Mouse (Mus musculus) cerebellum, adult 2 months (tissue): ENCODE measurements around the gene Olfr1049. TPM values are rescaled to one million over a fixed set of nuclear protein-coding genes. Genes with fewer than 3 reads are reported as not detected.
"Not testable (repeated sequence)": the region's sequence is repeated elsewhere in the genome, so short reads cannot be mapped to it uniquely, and the experiment has no call there.

Experiments used
- DNase-seq, 2 experiments: peaks; one replicate each; pipeline ENCODE4 v3.0.0; 2021
- H3K27ac ChIP-seq: fragments of 200-500 bp; 2 replicates; pipeline ENCODE4 v1.5.1; 2012; ENCODE audit warnings: low read length, control low read depth, inconsistent platforms; ENCODE audit not compliant: insufficient read depth
- H3K27me3 ChIP-seq: fragments of 200-500 bp; 2 replicates; pipeline ENCODE4 v1.6.1; 2012; ENCODE audit warnings: inconsistent platforms, mild to moderate bottlenecking, low read length, moderate library complexity; ENCODE audit not compliant: control insufficient read depth, insufficient read depth
- H3K4me1 ChIP-seq: fragments of 200-500 bp; 2 replicates; pipeline ENCODE4 v1.6.1; 2011; ENCODE audit warnings: low read length; ENCODE audit not compliant: control insufficient read depth, insufficient read depth
- H3K4me3 ChIP-seq: fragments of 200-500 bp; replicated peaks from 2 replicates; pipeline ENCODE3; 2011; ENCODE audit warnings: mild to moderate bottlenecking, low read depth, low read length, control low read depth; ENCODE audit not compliant: insufficient read depth
- CTCF ChIP-seq: fragments of 200-500 bp; IDR thresholded peaks from 2 replicates; pipeline ENCODE4 v1.5.1; 2011; ENCODE audit warnings: low read depth, mild to moderate bottlenecking, control low read depth, low read length, moderate library complexity, borderline replicate concordance; ENCODE audit not compliant: insufficient read depth
- POLR2A ChIP-seq: fragments of 200-500 bp; IDR thresholded peaks from 2 replicates; pipeline ENCODE4 v1.6.1; 2011; ENCODE audit warnings: low read length, control low read depth, borderline replicate concordance; ENCODE audit not compliant: insufficient read depth
- WGBS: fragments of 180-500 bp; shearing (Covaris S2); methylation state at CpG from one replicate; pipeline ENCODE4 v1.1.7; 2018; 5-methylcytosine and 5-hydroxymethylcytosine counted together
- polyA plus RNA-seq: library from polyadenylated mRNA; depleted of rRNA; stranded (reverse); fragments of >200 nt; gene quantifications from 2 replicates; pipeline ENCODE4 v1.2.3, GENCODE M21; 2012; rRNA removed

The Olfr1049 gene
- polyA plus RNA-seq, result not detected in 2 replicates

DNA sequence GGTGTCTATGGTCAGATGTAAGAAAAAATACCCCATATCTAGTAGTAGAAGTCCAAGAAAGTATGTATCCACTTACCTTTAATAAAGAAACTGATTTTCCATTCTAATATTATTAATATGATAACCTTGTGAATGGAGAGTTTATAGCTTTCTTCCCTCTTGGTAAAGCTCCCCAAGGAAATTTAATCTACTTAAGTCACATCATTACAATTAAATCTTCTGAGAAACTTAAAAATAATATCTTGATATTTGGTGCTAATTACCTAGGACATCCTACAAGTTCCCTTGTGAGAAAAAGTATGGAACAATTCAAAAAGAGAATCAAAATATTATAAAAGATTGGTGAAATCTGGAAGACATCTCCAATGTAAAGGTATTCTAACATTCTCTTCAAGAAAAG is at the start of gene Olfr1049:
Olfr1049 (minus strand) TSS at position 101 of the 400 bp plus-strand sequence.
- H3K4me3 ChIP-seq, H3K27ac ChIP-seq, H3K27me3 ChIP-seq, H3K4me1 ChIP-seq, DNase-seq: not testable (repeated sequence)

DNA sequence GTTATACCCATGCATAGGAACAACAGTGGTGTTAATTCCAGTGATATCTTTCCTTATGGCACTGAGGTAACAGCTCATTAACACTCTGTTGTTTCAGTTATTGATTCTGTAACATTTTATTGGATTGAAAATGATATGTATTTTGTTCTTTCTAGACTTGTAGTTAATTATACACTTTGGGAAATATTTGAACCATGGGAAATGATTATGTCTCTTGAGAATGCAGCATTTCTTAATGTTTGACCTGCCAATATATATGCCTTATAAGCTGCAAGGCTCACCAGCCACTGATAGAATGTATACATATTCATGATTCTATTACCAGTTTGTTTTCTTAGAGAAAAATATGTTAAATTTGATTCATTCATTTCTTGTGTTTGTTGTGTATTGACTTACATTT is 34.0 kb upstream of the Olfr1049 start, which contains the start of gene Olfr1052:
Olfr1052 (plus strand) TSS at position 301 of the 400 bp plus-strand sequence.
- Histone ChIP-seq H3K4me3 (no peak within 1 kb of the TSS), H3K4me1 (no peaks in the 10 kb centered on the region), H3K27ac (no peak within 1 kb of the TSS), H3K27me3 (no peaks in the 10 kb centered on the region)
- DNase-seq, result no peak
- TF ChIP-seq POLR2A (no peak), CTCF (no peak)

DNA sequence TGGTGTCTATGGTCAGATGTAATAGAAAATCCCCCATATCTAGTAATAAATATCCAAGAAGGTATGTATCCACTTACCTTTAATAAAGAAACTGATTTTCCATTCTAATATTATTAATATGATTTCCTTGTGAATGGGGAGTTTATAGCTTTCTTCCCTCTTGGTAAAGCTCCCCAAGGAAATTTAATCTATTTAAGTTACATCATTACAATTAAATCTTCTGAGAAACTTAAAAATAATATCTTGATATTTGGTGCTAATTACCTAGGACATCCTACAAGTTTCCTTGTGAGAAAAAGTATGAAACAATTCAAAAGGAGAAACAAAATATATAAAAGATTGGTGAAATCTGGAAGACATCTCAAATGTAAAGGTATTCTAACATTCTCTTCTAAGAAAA is 20.9 kb upstream of the Olfr1049 start, which contains the start of gene Olfr1051:
Olfr1051 (minus strand) TSS at position 101 of the 400 bp plus-strand sequence.
- DNase-seq, H3K27ac ChIP-seq: not testable (repeated sequence)

DNA sequence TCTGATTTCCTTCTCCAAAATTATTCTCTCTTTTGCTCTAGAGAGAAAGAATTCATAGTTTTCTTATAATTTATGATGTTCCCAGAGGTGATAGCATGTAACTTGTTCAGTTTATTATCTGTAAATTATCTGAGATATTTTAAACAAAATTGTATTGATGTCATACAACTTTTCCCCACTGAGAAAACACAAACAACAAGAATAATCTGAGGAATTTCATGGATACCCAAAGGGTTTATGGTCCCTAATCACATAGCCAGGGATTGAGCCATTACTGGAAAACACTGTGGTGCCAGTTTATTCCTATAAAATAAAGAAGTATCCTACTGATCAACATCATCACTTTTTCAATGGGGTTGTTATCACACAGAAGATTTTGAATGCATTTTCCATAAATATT is 17.9 kb downstream of the Olfr1049 start, which contains the start of gene Olfr1048:
Olfr1048 (minus strand) TSS at position 101 of the 400 bp plus-strand sequence.
- H3K4me1 ChIP-seq, result no peaks in the 10 kb centered on the region
- H3K4me3 ChIP-seq, result no peak within 1 kb of the TSS
- DNase-seq, result no peak
- no peaks in the 10 kb centered on the region for H3K27me3 ChIP-seq
- TF ChIP-seq CTCF, result no peak
- TF ChIP-seq POLR2A, result no peak
- H3K27ac ChIP-seq, result no peak within 1 kb of the TSS

More for the DNA sequence above, 20.9 kb upstream of the Olfr1049 start, which contains the start of gene Olfr1051:
- not testable (repeated sequence) for H3K4me3 ChIP-seq, H3K4me1 ChIP-seq, H3K27me3 ChIP-seq

DNA sequence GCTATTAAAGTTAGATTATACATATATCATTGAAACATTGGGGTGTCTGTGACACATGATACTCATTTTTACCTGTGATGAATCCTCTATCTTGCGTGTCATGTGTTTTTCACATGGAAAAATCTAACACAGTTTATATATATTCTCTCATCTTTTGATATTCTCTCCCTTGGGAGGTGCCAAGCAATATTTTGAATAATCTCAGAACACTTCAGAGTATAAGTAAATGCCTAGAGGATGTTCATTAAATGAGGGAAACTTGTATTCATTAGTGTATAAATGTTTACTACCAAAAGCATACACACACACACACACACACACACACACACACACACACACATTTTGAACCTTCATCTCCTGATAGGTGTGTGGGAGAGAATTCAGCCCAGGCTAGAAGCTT is 26.8 kb downstream of the Olfr1049 start, which contains the start of gene Olfr1047:
Olfr1047 (minus strand) TSS at position 101 of the 400 bp plus-strand sequence.
- Histone ChIP-seq H3K4me3 (no peak within 1 kb of the TSS), H3K27ac (no peak within 1 kb of the TSS), H3K27me3 (no peaks in the 10 kb centered on the region), H3K4me1 (no peaks in the 10 kb centered on the region)
- no peak for TF ChIP-seq CTCF
- TF ChIP-seq POLR2A, result no peak
- WGBS, result 90% methylated on average over 1 of the region's 1 CpGs
- no peak for DNase-seq

DNA sequence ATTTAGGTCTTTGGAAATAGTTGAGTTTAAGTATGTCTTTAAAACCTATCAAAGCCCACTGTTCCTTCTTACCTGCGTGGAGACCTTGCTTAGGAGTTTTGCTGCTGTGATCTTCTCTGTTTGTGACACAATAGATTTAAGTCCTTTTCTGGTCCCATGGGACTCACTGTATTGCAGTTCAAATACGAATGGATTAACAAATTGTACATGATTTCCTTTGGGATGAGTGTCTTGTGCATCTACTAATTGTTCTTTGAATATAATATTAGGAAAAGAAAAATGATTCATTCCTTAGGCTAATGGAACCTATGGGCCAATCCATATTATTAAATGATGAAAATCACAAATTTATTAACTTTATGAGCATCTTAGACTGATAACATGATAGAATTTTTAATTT is 38.9 kb downstream of the Olfr1049 start, which contains the start of gene Olfr1046:
Olfr1046 (minus strand) TSS at position 101 of the 400 bp plus-strand sequence.
- no peak for DNase-seq
- Histone ChIP-seq H3K4me1 (no peaks in the 10 kb centered on the region), H3K27me3 (no peaks in the 10 kb centered on the region), H3K4me3 (no peak within 1 kb of the TSS), H3K27ac (no peak within 1 kb of the TSS)
- TF ChIP-seq POLR2A (no peak), CTCF (no peak)
- 68% methylated on average over 2 of the region's 2 CpGs for WGBS

Other genes with a start within 250 kb of the Olfr1049 start
- gene Olfr1033, start 237.7 kb downstream of the Olfr1049 start, polyA plus RNA-seq, result 0.11 and 0.21 TPM in 2 replicates
- 0.02 and 0.05 TPM in 2 replicates for gene Olfr1034, start 212.5 kb downstream of the Olfr1049 start, polyA plus RNA-seq
- not detected in 2 replicates for gene Olfr1036, start 184.3 kb downstream of the Olfr1049 start, polyA plus RNA-seq
- gene Olfr1037, start 170.9 kb downstream of the Olfr1049 start, polyA plus RNA-seq, result not detected in 2 replicates
- gene Olfr1039, start 122.4 kb downstream of the Olfr1049 start, polyA plus RNA-seq, result not detected in 2 replicates
- gene Olfr1040, start 111.6 kb downstream of the Olfr1049 start, polyA plus RNA-seq, result not detected in 2 replicates
- gene Olfr1042, start 96.5 kb downstream of the Olfr1049 start, polyA plus RNA-seq, result not detected in 2 replicates
- gene Olfr1043, start 90.8 kb downstream of the Olfr1049 start, polyA plus RNA-seq, result not detected in 2 replicates
- not detected in 2 replicates for gene Olfr1044, start 80.5 kb downstream of the Olfr1049 start, polyA plus RNA-seq
- not detected in 2 replicates for gene Olfr52, start 72.6 kb downstream of the Olfr1049 start, polyA plus RNA-seq
- not detected in 2 replicates for gene Olfr1045, start 55.3 kb downstream of the Olfr1049 start, polyA plus RNA-seq
- not detected in 2 replicates for gene Olfr1046, start 39.0 kb downstream of the Olfr1049 start, polyA plus RNA-seq
- not detected in 2 replicates for gene Olfr1047, start 26.9 kb downstream of the Olfr1049 start, polyA plus RNA-seq
- not detected in 2 replicates for gene Olfr1048, start 18.0 kb downstream of the Olfr1049 start, polyA plus RNA-seq
- not detected in 2 replicates for gene Olfr1051, start 20.8 kb upstream of the Olfr1049 start, polyA plus RNA-seq
- gene Olfr1052, start 34.1 kb upstream of the Olfr1049 start, polyA plus RNA-seq, result not detected in 2 replicates
- not detected in 2 replicates for gene Olfr1053, start 57.0 kb upstream of the Olfr1049 start, polyA plus RNA-seq
- gene Olfr1054, start 77.1 kb upstream of the Olfr1049 start, polyA plus RNA-seq, result not detected in 2 replicates
- gene Olfr1055, start 92.0 kb upstream of the Olfr1049 start, polyA plus RNA-seq, result not detected in 2 replicates
- gene Olfr1056, start 104.1 kb upstream of the Olfr1049 start, polyA plus RNA-seq, result not detected in 2 replicates
- gene Olfr1057, start 120.1 kb upstream of the Olfr1049 start, polyA plus RNA-seq, result not detected in 2 replicates
- not detected in 2 replicates for gene Olfr1058, start 130.2 kb upstream of the Olfr1049 start, polyA plus RNA-seq
- gene Olfr1061, start 155.7 kb upstream of the Olfr1049 start, polyA plus RNA-seq, result not detected in 2 replicates
- not detected in 2 replicates for gene Olfr1062, start 168.4 kb upstream of the Olfr1049 start, polyA plus RNA-seq
- gene Olfr1065, start 192.3 kb upstream of the Olfr1049 start, polyA plus RNA-seq, result not detected in 2 replicates
- gene Olfr1066, start 197.9 kb upstream of the Olfr1049 start, polyA plus RNA-seq, result not detected in 2 replicates
- gene Olfr228, start 229.1 kb upstream of the Olfr1049 start, polyA plus RNA-seq, result not detected in 2 replicates